Mouse (Mus musculus): Measurements from ENCODE around the gene Ccer2. TPM values are rescaled to one million over a fixed set of nuclear protein-coding genes. Genes with fewer than 3 reads are reported as not detected.
A peak's percentile ranks its signal among the peaks of the same experiment; 100 is the strongest.

Ccer2 gene
- polyA plus RNA-seq (2012; ENCODE audit: insufficient read depth, low replicate concordance) = not detected in 2 replicates

DNA sequence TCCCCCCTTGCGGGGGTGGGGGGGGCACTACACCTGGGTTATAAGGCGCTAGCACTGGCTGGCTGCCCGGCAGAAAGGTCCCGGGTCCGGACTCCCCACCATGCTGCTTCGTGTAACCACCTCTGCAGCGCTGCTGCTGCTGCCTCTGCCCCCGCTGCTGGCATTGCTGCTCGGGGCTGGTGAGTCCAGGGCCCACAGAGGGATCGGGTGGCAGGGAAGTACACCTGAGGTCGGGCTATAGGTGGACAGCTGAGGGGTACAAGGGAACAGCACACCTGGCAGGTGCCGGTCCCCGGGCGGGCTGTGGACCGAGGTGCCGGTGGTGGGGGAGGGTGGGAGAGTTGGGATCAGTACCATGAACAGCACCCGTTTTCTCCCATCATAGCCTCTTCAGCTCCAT lies at the start of gene Ccer2:
TSS of gene Ccer2 (plus strand) at position 96 of the 400 bp plus-strand sequence.
- Histone ChIP-seq H3K9me3 (no peaks in the 10 kb centered on the region), H3K36me3 (replicated peaks; ENCODE audit: low read length) (peaks cover 61% of the 10 kb centered on the region), H3K4me1 (peaks cover 56% of the 10 kb centered on the region), H3K4me3 (replicated peaks) (peak within 1 kb of the TSS; percentile 83), H3K27me3 (replicated peaks) (peaks cover 11% of the 10 kb centered on the region)
- no peak for TF ChIP-seq GATA1 (IDR thresholded peaks at IDR 0.05; ENCODE audit: borderline replicate concordance, low read length)
- no peak for TF ChIP-seq FLI1 (IDR thresholded peaks at IDR 0.05; ENCODE audit: low read length)

- no peak overlapping the region for H3K4me3 ChIP-seq (replicated peaks)
- peaks cover 6% of the 10 kb centered on the region for H3K27me3 ChIP-seq (replicated peaks)
- H3K36me3 ChIP-seq (replicated peaks; ENCODE audit: low read length) = no peaks in the 10 kb centered on the region
- no peak for TF ChIP-seq GATA1 (IDR thresholded peaks at IDR 0.05; ENCODE audit: borderline replicate concordance, low read length)
- TF ChIP-seq FLI1 (IDR thresholded peaks at IDR 0.05; ENCODE audit: low read length) = no peak
- H3K9me3 ChIP-seq = peaks cover 15% of the 10 kb centered on the region
- H3K4me1 ChIP-seq = no peaks in the 10 kb centered on the region
Measured at GRCm38 (mm10) chr7:28709454-28709853, 46.5 kb upstream of the Ccer2 start.

- H3K27me3 ChIP-seq (replicated peaks) = peaks cover 20% of the 10 kb centered on the region
- no peaks in the 10 kb centered on the region for H3K36me3 ChIP-seq (replicated peaks; ENCODE audit: low read length)
- H3K4me3 ChIP-seq (replicated peaks) = no peak overlapping the region
- TF ChIP-seq GATA1 (IDR thresholded peaks at IDR 0.05; ENCODE audit: borderline replicate concordance, low read length) (no peak), FLI1 (IDR thresholded peaks at IDR 0.05; ENCODE audit: low read length) (no peak)
- H3K9me3 ChIP-seq = peaks cover 19% of the 10 kb centered on the region
- no peaks in the 10 kb centered on the region for H3K4me1 ChIP-seq
Measured at GRCm38 (mm10) chr7:28710962-28711361, 45.0 kb upstream of the Ccer2 start.

GRCm38 (mm10) chr7:28714667-28715066 lies 41.3 kb upstream of the Ccer2 start:
- Histone ChIP-seq H3K9me3 (peaks cover 4% of the 10 kb centered on the region), H3K36me3 (replicated peaks; ENCODE audit: low read length) (no peaks in the 10 kb centered on the region), H3K27me3 (replicated peaks) (peaks cover 40% of the 10 kb centered on the region), H3K4me1 (peaks cover 7% of the 10 kb centered on the region; the same call in 1 of the 2 replicates), H3K4me3 (replicated peaks) (no peak overlapping the region)
- no peak for TF ChIP-seq GATA1 (IDR thresholded peaks at IDR 0.05; ENCODE audit: borderline replicate concordance, low read length)
- TF ChIP-seq FLI1 (IDR thresholded peaks at IDR 0.05; ENCODE audit: low read length) = no peak

DNA sequence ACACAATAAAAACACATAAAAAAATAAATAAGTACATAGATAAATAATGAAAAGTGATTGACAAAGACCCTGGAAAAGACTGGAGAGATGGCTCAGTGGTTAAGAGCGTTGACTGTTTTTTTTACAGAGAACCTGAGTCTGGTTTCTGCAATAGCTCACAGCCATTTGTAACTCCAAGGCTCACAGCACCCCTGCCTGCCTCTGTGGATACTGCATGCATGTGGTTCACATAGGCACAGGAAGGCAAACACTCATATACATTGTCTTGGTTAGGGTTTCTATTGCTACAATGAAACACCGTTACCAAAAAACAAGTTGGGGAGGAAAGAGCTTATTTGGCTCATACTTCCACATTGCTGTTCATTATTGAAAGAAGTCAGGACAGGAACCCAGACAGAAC lies 40.4 kb upstream of the Ccer2 start:
- peaks cover 7% of the 10 kb centered on the region; the same call in 1 of the 2 replicates for H3K4me1 ChIP-seq
- peaks cover 40% of the 10 kb centered on the region for H3K27me3 ChIP-seq (replicated peaks)
- peaks cover 4% of the 10 kb centered on the region for H3K9me3 ChIP-seq
- TF ChIP-seq GATA1 (IDR thresholded peaks at IDR 0.05; ENCODE audit: borderline replicate concordance, low read length) = no peak
- TF ChIP-seq FLI1 (IDR thresholded peaks at IDR 0.05; ENCODE audit: low read length) = no peak
- no peak overlapping the region for H3K4me3 ChIP-seq (replicated peaks)
- H3K36me3 ChIP-seq (replicated peaks; ENCODE audit: low read length) = no peaks in the 10 kb centered on the region

- Histone ChIP-seq H3K4me3 (replicated peaks) (peak within 1 kb of the TSS; percentile 79), H3K36me3 (replicated peaks; ENCODE audit: low read length) (no peaks in the 10 kb centered on the region), H3K9me3 (peaks cover 4% of the 10 kb centered on the region), H3K27me3 (replicated peaks) (peaks cover 40% of the 10 kb centered on the region), H3K4me1 (peaks cover 7% of the 10 kb centered on the region; the same call in 1 of the 2 replicates)
- TF ChIP-seq GATA1 (IDR thresholded peaks at IDR 0.05; ENCODE audit: borderline replicate concordance, low read length) (no peak), FLI1 (IDR thresholded peaks at IDR 0.05; ENCODE audit: low read length) (no peak)
Measured at GRCm38 (mm10) chr7:28716590-28717281, 39.2 kb upstream of the Ccer2 start, which contains the start of gene Fbxo17. TSS of gene Fbxo17 (plus strand) at chr7:28716804.

- H3K4me3 ChIP-seq (replicated peaks) = no peak overlapping the region
- H3K36me3 ChIP-seq (replicated peaks; ENCODE audit: low read length) = no peaks in the 10 kb centered on the region
- peaks cover 40% of the 10 kb centered on the region for H3K27me3 ChIP-seq (replicated peaks)
- H3K9me3 ChIP-seq = peaks cover 4% of the 10 kb centered on the region
- peaks cover 7% of the 10 kb centered on the region; the same call in 1 of the 2 replicates for H3K4me1 ChIP-seq
- TF ChIP-seq GATA1 (IDR thresholded peaks at IDR 0.05; ENCODE audit: borderline replicate concordance, low read length) (no peak), FLI1 (IDR thresholded peaks at IDR 0.05; ENCODE audit: low read length) (no peak)
Measured at GRCm38 (mm10) chr7:28717726-28718125, 38.2 kb upstream of the Ccer2 start.

GRCm38 (mm10) chr7:28719159-28719558 lies 36.8 kb upstream of the Ccer2 start:
- peaks cover 4% of the 10 kb centered on the region for H3K9me3 ChIP-seq
- peaks cover 7% of the 10 kb centered on the region; the same call in 1 of the 2 replicates for H3K4me1 ChIP-seq
- peaks cover 35% of the 10 kb centered on the region for H3K27me3 ChIP-seq (replicated peaks)
- H3K4me3 ChIP-seq (replicated peaks) = no peak overlapping the region
- no peak for TF ChIP-seq GATA1 (IDR thresholded peaks at IDR 0.05; ENCODE audit: borderline replicate concordance, low read length)
- no peak for TF ChIP-seq FLI1 (IDR thresholded peaks at IDR 0.05; ENCODE audit: low read length)
- H3K36me3 ChIP-seq (replicated peaks; ENCODE audit: low read length) = no peaks in the 10 kb centered on the region

DNA sequence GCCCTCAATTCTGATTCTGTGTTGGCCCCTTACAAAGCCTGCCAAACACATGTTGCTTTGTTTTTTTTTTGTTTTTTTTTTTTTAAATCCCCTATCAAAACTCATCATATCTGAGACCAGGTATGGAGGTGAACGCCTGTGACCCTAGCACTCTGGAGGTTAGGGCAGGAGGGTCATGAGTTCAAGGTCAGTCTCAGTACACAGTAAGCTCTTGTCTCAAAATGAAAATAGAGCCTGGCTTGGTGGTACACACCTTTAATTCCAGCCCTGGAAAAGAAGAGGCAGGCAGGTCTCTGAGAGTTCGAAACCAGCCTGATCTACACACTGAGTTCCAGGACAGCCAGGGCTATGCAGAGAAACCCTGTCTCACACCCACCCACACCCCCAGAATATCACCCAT lies 36.3 kb upstream of the Ccer2 start:
- H3K36me3 ChIP-seq (replicated peaks; ENCODE audit: low read length) = no peaks in the 10 kb centered on the region
- no peak overlapping the region for H3K4me3 ChIP-seq (replicated peaks)
- peaks cover 8% of the 10 kb centered on the region for H3K9me3 ChIP-seq
- no peak for TF ChIP-seq FLI1 (IDR thresholded peaks at IDR 0.05; ENCODE audit: low read length)
- TF ChIP-seq GATA1 (IDR thresholded peaks at IDR 0.05; ENCODE audit: borderline replicate concordance, low read length) = no peak
- peaks cover 32% of the 10 kb centered on the region for H3K27me3 ChIP-seq (replicated peaks)
- peaks cover 7% of the 10 kb centered on the region; the same call in 1 of the 2 replicates for H3K4me1 ChIP-seq
